Mouse (Mus musculus) ES-Bruce4 (cell line): ENCODE measurements around the gene Dhdh. TPM values are rescaled to one million over a fixed set of nuclear protein-coding genes. Genes with fewer than 3 reads are reported as not detected.

Source experiments
- H3K27ac ChIP-seq: 2 replicates; pipeline ENCODE4 v1.5.1; 2012; ENCODE audit warnings: low read length, inconsistent platforms; ENCODE audit not compliant: insufficient read depth
- H3K27me3 ChIP-seq: 2 replicates; pipeline ENCODE4 v1.6.1; 2012; ENCODE audit warnings: mild to moderate bottlenecking, low read length, inconsistent platforms; ENCODE audit not compliant: control insufficient read depth, poor library complexity, insufficient read depth, severe bottlenecking
- H3K36me3 ChIP-seq: 2 replicates; pipeline ENCODE4 v1.6.1; 2012; ENCODE audit warnings: inconsistent platforms, mild to moderate bottlenecking, low read length, moderate library complexity; ENCODE audit not compliant: control insufficient read depth, poor library complexity, insufficient read depth, severe bottlenecking
- H3K4me1 ChIP-seq: one replicate; pipeline ENCODE4 v1.8.1; 2011; ENCODE audit warnings: low read length; ENCODE audit not compliant: control insufficient read depth, insufficient read depth
- H3K4me3 ChIP-seq: 2 replicates; pipeline ENCODE4 v1.5.1; 2011; ENCODE audit warnings: low read depth, mild to moderate bottlenecking, low read length
- H3K9ac ChIP-seq: 2 replicates; pipeline ENCODE4 v1.6.1; 2012; ENCODE audit warnings: low read depth, mild to moderate bottlenecking, inconsistent platforms; ENCODE audit not compliant: poor library complexity, severe bottlenecking
- H3K9me3 ChIP-seq: replicated peaks from 2 replicates; pipeline ENCODE4 v1.6.1; 2012; ENCODE audit warnings: mild to moderate bottlenecking, low read length, inconsistent platforms; ENCODE audit not compliant: control insufficient read depth, poor library complexity, insufficient read depth, severe bottlenecking
- CTCF ChIP-seq: IDR thresholded peaks from one replicate; pipeline ENCODE4 v1.8.1; 2011; ENCODE audit warnings: low read depth, low read length
- EP300 ChIP-seq: IDR thresholded peaks from 2 replicates; pipeline ENCODE4 v1.6.1; 2011; ENCODE audit warnings: low read depth, low read length; ENCODE audit not compliant: insufficient read depth
- POLR2A ChIP-seq: IDR thresholded peaks from one replicate; pipeline ENCODE4 v1.8.1; 2011; ENCODE audit warnings: low read length; ENCODE audit not compliant: insufficient read depth
- polyA plus RNA-seq: library from polyadenylated mRNA; stranded (reverse); fragments of >200 nt; gene quantifications from 2 replicates; pipeline ENCODE4 v1.2.4, GENCODE M21; 2011; ENCODE audit warnings: low read depth; ENCODE audit not compliant: missing spikeins, insufficient read depth, insufficient read length

Gene Dhdh
- polyA plus RNA-seq, 1 experiment = 15.3 TPM

DNA sequence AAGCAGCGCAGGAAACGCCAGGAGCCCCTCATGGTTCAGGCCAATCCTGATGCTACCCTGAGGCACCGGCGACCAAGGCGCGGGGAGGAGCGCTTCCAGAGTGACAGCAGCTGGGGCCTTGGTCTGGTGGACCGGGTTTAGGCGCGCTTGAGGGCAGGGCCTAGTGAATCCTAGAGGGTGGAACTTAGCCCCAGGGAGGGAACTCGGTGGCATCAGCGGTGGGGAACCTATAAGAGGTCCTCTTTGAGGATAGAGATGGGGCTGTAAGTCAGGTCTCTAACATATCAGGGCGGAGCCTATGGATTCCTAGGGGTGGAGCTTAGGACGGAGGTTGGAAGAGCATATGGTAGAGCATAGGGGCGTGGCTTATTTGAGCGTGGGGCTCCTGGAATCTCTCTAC is 26.8 kb upstream of the Dhdh start:
- Histone ChIP-seq H3K36me3 (no peaks in the 10 kb centered on the region), H3K27me3 (no peaks in the 10 kb centered on the region), H3K9ac (no peak overlapping the region), H3K27ac (no peak overlapping the region), H3K4me3 (peak overlapping the region; percentile 15; the same call in 1 of the 2 replicates), H3K4me1 (peaks cover 9% of the 10 kb centered on the region), H3K9me3 (no peaks in the 10 kb centered on the region)
- no peak for TF ChIP-seq CTCF
- no peak for TF ChIP-seq POLR2A
- no peak for TF ChIP-seq EP300

DNA sequence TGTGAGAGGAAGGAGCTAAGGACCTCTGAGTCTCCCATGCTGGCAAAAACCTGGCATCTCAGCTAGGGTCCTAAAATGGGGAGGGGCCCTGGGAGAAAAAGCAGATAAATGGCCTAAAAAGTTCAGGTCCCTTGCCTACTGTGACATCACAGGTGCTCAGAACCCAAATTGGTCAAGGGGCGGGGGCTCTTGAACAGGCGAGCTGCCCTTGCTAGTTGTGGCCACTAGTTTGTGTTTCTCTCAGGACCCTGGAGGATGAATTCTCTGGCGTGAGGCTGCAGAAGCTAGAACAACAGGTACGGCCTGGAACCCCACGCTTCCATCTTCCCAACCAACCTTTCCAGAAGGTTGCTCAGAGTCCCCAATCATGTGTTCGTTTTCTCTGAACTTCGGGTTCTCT is 25.8 kb upstream of the Dhdh start:
- H3K27me3 ChIP-seq = no peaks in the 10 kb centered on the region
- no peak overlapping the region for H3K9ac ChIP-seq
- 0 out of 2 replicates have a peak overlapping the region, but pooled peaks have one; percentile 7 for H3K27ac ChIP-seq
- H3K36me3 ChIP-seq = no peaks in the 10 kb centered on the region
- no peaks in the 10 kb centered on the region for H3K9me3 ChIP-seq
- H3K4me1 ChIP-seq = peaks cover 7% of the 10 kb centered on the region
- H3K4me3 ChIP-seq = no peak overlapping the region
- TF ChIP-seq EP300 (no peak), CTCF (no peak), POLR2A (no peak)

DNA sequence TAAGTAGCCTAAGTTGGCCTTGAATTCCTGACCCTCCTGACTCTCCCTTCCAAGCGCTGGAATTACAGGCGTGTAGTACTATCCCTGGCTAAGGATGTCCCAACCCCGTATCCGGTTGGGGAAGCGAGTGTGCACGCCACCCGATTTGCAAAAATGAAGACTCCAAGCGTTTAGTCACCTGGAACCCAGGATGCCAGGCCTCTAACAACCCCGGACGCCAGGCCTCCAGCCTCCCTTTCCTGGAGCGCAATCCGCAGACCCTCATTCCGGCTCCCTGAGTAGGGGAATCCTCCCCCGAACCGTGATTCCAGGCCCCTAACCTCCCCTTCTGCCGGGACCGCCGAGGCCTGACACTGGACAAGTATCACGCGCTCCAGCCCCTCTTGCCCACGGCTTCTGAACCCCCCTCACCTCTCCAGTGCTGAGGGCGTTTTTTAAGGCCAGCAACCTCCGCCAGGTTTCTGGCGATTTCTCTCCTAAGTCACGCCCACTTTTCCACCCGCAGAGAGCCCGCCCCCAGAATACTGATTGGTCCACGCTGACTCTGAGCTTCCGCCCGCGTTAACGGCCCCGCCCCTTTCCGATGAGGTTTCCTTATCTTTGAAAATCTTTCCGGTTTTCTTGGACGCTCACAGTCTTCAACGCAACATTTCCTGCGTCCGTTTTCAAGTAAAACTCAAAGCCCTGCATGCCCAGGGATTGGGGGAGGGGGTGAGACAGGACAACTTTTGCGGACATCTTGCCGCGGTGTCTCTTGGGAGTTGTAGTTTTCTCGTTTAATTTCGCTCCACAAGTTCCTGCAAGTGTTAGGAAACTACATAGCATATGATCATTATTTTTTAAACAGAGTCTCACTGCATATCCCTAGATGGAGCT is 21.5 kb upstream of the Dhdh start, which contains the start of gene Nucb1:
Gene Nucb1, minus strand, starts transcription at position 495 of the 876 bp plus-strand sequence.
- H3K4me1 ChIP-seq = no peaks in the 10 kb centered on the region
- H3K27me3 ChIP-seq = no peaks in the 10 kb centered on the region
- H3K9me3 ChIP-seq = no peaks in the 10 kb centered on the region
- peak within 1 kb of the TSS; percentile 38 for H3K9ac ChIP-seq
- TF ChIP-seq POLR2A (peak; percentile 68), CTCF (no peak), EP300 (no peak)
- H3K36me3 ChIP-seq = 0 out of 2 replicates have a peak, but pooled peaks cover 2% of the 10 kb centered on the region
- peak within 1 kb of the TSS; percentile 96 for H3K4me3 ChIP-seq
- peak within 1 kb of the TSS; percentile 91 for H3K27ac ChIP-seq

DNA sequence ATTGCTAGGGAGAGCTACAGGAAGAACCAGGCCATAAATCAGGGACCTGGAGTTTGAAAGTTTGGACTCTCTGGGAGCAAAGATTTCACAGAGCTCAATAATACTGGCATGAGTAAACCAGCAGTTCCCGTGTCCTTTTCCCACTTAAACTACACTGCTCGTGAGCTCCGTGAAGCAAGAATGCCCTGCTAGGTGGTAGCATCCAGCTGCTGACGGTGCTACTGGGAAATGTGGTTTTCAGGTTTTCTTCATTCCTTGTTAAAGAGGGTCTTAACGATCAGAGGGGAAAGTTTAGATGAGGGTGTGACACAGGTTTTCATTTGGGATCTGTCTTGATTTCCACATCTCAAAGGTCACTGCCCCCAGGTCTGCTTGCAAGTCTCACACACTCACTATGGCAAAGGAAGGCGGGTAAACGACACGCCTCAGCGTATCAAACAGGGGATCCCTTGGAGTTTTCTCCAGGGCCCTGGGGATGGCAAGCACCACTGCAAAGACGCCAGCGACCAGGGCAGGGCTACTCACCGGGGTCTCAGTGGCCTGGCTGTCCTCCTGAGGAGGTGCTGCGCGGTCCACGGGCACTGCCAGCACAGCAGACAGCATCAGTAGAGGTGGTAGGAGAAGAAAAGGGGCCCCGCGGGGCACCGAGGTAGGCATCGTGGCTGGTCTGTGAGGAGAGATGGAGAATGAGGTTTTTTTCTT is 20.7 kb upstream of the Dhdh start:
- TF ChIP-seq CTCF = no peak
- no peak for TF ChIP-seq POLR2A
- no peak for TF ChIP-seq EP300
- Histone ChIP-seq H3K27me3 (no peaks in the 10 kb centered on the region), H3K27ac (no peak overlapping the region), H3K4me3 (peak overlapping the region; percentile 96), H3K4me1 (no peaks in the 10 kb centered on the region), H3K9ac (peak overlapping the region; percentile 38), H3K9me3 (no peaks in the 10 kb centered on the region), H3K36me3 (0 out of 2 replicates have a peak, but pooled peaks cover 2% of the 10 kb centered on the region)

DNA sequence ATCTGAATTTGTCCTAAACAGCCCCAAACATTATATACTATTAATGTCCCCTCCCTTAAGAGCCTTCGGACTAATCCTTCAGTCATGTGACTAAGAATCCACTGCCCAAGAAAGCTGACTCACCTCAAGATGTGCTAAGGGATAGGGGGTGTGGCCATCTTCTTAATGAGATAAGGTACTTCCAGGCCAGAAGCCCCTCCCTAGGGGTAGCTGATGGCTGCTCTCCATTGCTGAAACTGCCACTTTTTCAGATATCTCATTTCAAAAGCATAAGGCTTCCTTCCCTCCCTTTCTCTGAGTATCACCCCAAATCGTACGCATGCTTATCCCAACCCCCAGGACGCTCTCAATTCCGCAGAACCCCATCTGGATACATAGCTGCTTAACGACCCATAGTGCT is 20.0 kb upstream of the Dhdh start:
- no peak overlapping the region for H3K27ac ChIP-seq
- 0 out of 2 replicates have a peak, but pooled peaks cover 2% of the 10 kb centered on the region for H3K36me3 ChIP-seq
- H3K4me1 ChIP-seq = no peaks in the 10 kb centered on the region
- no peaks in the 10 kb centered on the region for H3K9me3 ChIP-seq
- TF ChIP-seq EP300 (no peak), CTCF (no peak), POLR2A (no peak)
- H3K27me3 ChIP-seq = no peaks in the 10 kb centered on the region
- no peak overlapping the region for H3K4me3 ChIP-seq
- H3K9ac ChIP-seq = no peak overlapping the region

DNA sequence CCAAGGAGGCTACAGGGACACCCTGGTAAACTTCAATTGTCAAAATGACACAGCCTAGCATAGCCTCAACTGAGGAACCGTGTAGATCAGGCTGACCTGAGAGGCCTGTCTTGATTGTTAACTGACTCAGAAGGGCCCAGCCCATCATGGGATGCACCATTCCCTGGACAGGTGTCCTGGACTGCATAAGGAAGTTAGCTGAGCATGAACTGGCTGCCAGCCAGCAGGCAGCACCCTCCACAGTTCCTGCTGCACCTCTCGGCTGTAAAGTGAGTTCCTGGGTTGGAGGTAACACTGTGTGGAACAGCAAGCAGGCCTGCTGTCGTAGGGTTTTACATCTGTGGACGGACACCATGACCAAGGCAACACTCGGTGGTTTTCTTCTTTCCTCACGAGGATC is 19.0 kb upstream of the Dhdh start:
- TF ChIP-seq CTCF (no peak), POLR2A (no peak), EP300 (no peak)
- H3K36me3 ChIP-seq = 0 out of 2 replicates have a peak, but pooled peaks cover 2% of the 10 kb centered on the region

More for the DNA sequence above, 19.0 kb upstream of the Dhdh start:
- Histone ChIP-seq H3K27ac (no peak overlapping the region), H3K9me3 (no peaks in the 10 kb centered on the region), H3K4me1 (no peaks in the 10 kb centered on the region), H3K27me3 (no peaks in the 10 kb centered on the region), H3K9ac (no peak overlapping the region), H3K4me3 (no peak overlapping the region)
